36 mouse cellular contexts compared by ENCODE assay signal in the genomic region with DNA sequence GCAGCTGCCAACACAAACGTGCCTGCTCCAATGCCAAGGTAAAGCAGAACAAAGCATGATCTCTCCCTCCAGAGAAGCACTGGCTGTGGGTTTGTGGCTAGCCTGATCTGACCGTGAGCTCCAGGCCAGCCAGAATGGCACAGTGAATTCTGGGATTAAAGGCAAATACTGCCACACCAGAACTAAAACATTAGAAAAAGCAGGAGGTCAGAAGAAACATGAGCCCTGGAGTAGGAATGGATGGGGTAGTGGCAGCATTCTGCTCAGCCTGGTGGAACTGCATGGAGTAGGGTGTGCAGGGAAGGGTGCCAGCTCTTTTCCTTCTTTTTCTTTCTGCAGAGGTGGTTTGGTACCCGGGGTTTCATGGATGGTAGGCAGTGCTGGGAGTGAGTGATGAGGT. TPM values are rescaled to one million over a fixed set of nuclear protein-coding genes. Genes with fewer than 3 reads are reported as not detected.
"Had no signal": no experiment of that assay in that cellular context is flagged by ENCODE, and none has a peak within 500 bp of the region (broad histone marks: within the 10 kb centered on the region; RNA-seq: fewer than 3 reads in every experiment).

No protein-coding gene starts in this region.

RNA-seq across cellular contexts. Expression of a gene that starts 13.2 kb away (rescaled TPM):
- total RNA-seq: hematopoietic stem cell, adult 5-6 weeks; hindbrain, postnatal 0 days; layer of hippocampus, adult 18-20 months; layer of hippocampus, adult 2 months; layer of hippocampus, adult 8-10 months; layer of hippocampus, postnatal 10 days; layer of hippocampus, postnatal 14 days; layer of hippocampus, postnatal 25 days; layer of hippocampus, postnatal 36 days; left cerebral cortex, adult 18-20 months; left cerebral cortex, adult 2 months had no signal
- polyA plus RNA-seq: heart, embryonic 11.5 days; heart, embryonic 14.5 days; heart, embryonic 15.5 days; heart, embryonic 16.5 days; hindbrain, embryonic 10.5 days; hindbrain, embryonic 12.5 days; hindbrain, embryonic 13.5 days; hindbrain, embryonic 14.5 days; hindbrain, embryonic 16.5 days; inflammation-experienced regulatory T-cells, adult 6 months; intestine, embryonic 14.5 days; intestine, embryonic 15.5 days; intestine, embryonic 16.5 days; intestine, postnatal 0 days; kidney, embryonic 15.5 days; kidney, embryonic 16.5 days; large intestine, adult 2 months had no signal

RNA-seq across cellular contexts. Expression of a gene that starts 42.4 kb away (rescaled TPM):
- total RNA-seq: heart, postnatal 10 days; heart, postnatal 14 days; heart, postnatal 25 days; heart, postnatal 36 days; layer of hippocampus, adult 2 months had no signal
- polyA plus RNA-seq: heart, embryonic 12.5 days; heart, embryonic 13.5 days; heart, embryonic 14.5 days; heart, embryonic 15.5 days; heart, postnatal 0 days; hindbrain, embryonic 10.5 days; hindbrain, embryonic 11.5 days; hindbrain, embryonic 12.5 days; large intestine, adult 2 months had no signal
